Mouse (Mus musculus): Measurements from ENCODE around the gene Lgi4. TPM values are rescaled to one million over a fixed set of nuclear protein-coding genes. Genes with fewer than 3 reads are reported as not detected.

Lgi4 gene
- polyA plus RNA-seq, 1 experiment from 2014 or later, result 0.70 TPM

- no peak for TF ChIP-seq CTCF (IDR thresholded peaks at IDR 0.05; ENCODE audit: low read depth)
- ATAC-seq, result no peak
- H3K4me3 ChIP-seq (ENCODE audit: low read depth, low read length), result no peak overlapping the region
- peaks cover 13% of the 10 kb centered on the region for H3K27me3 ChIP-seq (replicated peaks; ENCODE audit: control insufficient read depth, insufficient read depth, low read length)
- no peak overlapping the region for H3K9ac ChIP-seq (ENCODE audit: low read depth, low read length)
- H3K9me3 ChIP-seq (ENCODE audit: control insufficient read depth), result no peaks in the 10 kb centered on the region
- 76% methylated on average over 12 of the region's 12 CpGs for WGBS
- no peaks in the 10 kb centered on the region for H3K36me3 ChIP-seq (ENCODE audit: control insufficient read depth, insufficient read depth)
- H3K27ac ChIP-seq (ENCODE audit: low read depth, low read length), result no peak overlapping the region
- H3K4me2 ChIP-seq (replicated peaks; ENCODE audit: low read depth), result no peak overlapping the region
- no peaks in the 10 kb centered on the region for H3K4me1 ChIP-seq (replicated peaks; ENCODE audit: control insufficient read depth, insufficient read depth, low read length)
Measured at GRCm38 (mm10) chr7:31040281-31041022, 18.7 kb upstream of the Lgi4 start.

DNA sequence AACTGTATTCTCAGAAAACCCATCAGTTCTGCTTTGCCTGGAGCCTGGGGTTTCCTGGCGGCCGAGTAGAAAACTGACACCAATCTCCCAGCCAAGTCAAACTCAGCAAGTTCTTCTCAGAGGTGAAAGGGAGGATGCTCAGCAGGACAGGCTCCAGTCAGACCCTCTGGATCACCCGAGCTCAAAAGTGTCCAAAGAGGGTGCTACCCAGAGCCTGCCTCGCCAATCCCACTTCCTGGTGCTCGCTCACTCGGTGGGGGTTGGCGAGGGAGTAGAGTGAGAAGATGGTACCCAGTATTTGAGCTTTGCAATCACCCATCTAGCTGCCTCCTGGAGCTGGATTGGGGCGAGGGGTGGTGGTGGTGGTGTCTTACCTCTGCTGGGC is 18.1 kb upstream of the Lgi4 start:
- no peak for ATAC-seq

DNA sequence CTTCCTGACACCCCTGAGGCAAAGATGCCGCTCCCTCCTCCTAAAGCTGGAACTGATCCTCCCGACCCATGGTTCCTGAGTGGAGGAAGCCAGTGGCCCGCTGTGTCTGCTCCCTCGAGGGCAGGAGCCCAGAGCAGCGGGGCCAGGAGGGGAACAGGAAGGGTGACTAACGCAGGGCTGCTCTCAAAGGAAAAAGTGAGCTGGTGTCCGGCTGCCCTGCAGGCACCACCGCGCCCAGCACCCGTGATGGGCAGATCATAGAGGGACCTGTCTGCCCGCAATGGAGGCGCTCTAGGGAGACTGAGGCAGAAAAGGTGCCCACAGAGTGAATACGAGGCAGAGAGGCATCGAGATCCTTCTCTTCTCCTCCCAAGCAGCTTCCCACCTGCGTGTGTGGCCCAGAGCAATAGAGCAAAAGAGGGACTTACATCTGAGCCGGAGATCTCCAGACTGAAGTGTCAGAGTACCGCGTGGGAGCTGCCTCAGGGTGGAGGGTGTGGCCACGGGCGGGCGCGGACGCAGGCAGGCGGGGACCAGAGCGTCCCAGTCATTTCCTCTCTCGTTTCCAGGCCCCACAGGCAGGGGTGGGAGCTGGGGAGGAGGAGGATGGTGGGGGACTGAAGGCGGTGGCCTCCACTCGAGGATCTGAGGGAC is 17.4 kb upstream of the Lgi4 start:
- no peaks in the 10 kb centered on the region for H3K4me1 ChIP-seq (replicated peaks; ENCODE audit: control insufficient read depth, insufficient read depth, low read length)
- H3K9ac ChIP-seq (ENCODE audit: low read depth, low read length), result no peak overlapping the region
- peak overlapping the region; percentile 50 for H3K27ac ChIP-seq (ENCODE audit: low read depth, low read length)
- peak; percentile 32; the same call in 1 of the 2 replicates for ATAC-seq
- peak overlapping the region; percentile 57 for H3K4me2 ChIP-seq (replicated peaks; ENCODE audit: low read depth)
- no peaks in the 10 kb centered on the region for H3K9me3 ChIP-seq (ENCODE audit: control insufficient read depth)
- 2% methylated on average over 28 of the region's 28 CpGs for WGBS
- H3K36me3 ChIP-seq (ENCODE audit: control insufficient read depth, insufficient read depth), result no peaks in the 10 kb centered on the region
- H3K4me3 ChIP-seq (ENCODE audit: low read depth, low read length), result peak overlapping the region; percentile 21
- TF ChIP-seq CTCF (IDR thresholded peaks at IDR 0.05; ENCODE audit: low read depth), result no peak
- H3K27me3 ChIP-seq (replicated peaks; ENCODE audit: control insufficient read depth, insufficient read depth, low read length), result peaks cover 13% of the 10 kb centered on the region

More for the DNA sequence above, 18.1 kb upstream of the Lgi4 start:
- H3K9ac ChIP-seq (ENCODE audit: low read depth, low read length), result no peak overlapping the region
- TF ChIP-seq CTCF (IDR thresholded peaks at IDR 0.05; ENCODE audit: low read depth), result no peak
- no peak overlapping the region for H3K27ac ChIP-seq (ENCODE audit: low read depth, low read length)
- H3K27me3 ChIP-seq (replicated peaks; ENCODE audit: control insufficient read depth, insufficient read depth, low read length), result peaks cover 13% of the 10 kb centered on the region
- no peaks in the 10 kb centered on the region for H3K9me3 ChIP-seq (ENCODE audit: control insufficient read depth)
- peak overlapping the region; percentile 57 for H3K4me2 ChIP-seq (replicated peaks; ENCODE audit: low read depth)
- 0 out of 2 replicates have a peak overlapping the region, but pooled peaks have one; percentile 5 for H3K4me3 ChIP-seq (ENCODE audit: low read depth, low read length)
- no peaks in the 10 kb centered on the region for H3K4me1 ChIP-seq (replicated peaks; ENCODE audit: control insufficient read depth, insufficient read depth, low read length)
- WGBS, result 46% methylated on average over 8 of the region's 8 CpGs
- no peaks in the 10 kb centered on the region for H3K36me3 ChIP-seq (ENCODE audit: control insufficient read depth, insufficient read depth)

GRCm38 (mm10) chr7:31042431-31042910 is 16.7 kb upstream of the Lgi4 start, which contains the start of gene Fxyd5:
TSS of gene Fxyd5 (minus strand) at chr7:31042481.
- Histone ChIP-seq H3K27me3 (replicated peaks; ENCODE audit: control insufficient read depth, insufficient read depth, low read length) (peaks cover 13% of the 10 kb centered on the region), H3K4me2 (replicated peaks; ENCODE audit: low read depth) (peak within 1 kb of the TSS; percentile 57), H3K9ac (ENCODE audit: low read depth, low read length) (no peak within 1 kb of the TSS), H3K4me3 (ENCODE audit: low read depth, low read length) (peak within 1 kb of the TSS; percentile 21), H3K9me3 (ENCODE audit: control insufficient read depth) (no peaks in the 10 kb centered on the region), H3K4me1 (replicated peaks; ENCODE audit: control insufficient read depth, insufficient read depth, low read length) (no peaks in the 10 kb centered on the region), H3K36me3 (ENCODE audit: control insufficient read depth, insufficient read depth) (no peaks in the 10 kb centered on the region), H3K27ac (ENCODE audit: low read depth, low read length) (peak within 1 kb of the TSS; percentile 50)
- 53% methylated on average over 10 of the region's 10 CpGs for WGBS
- no peak for ATAC-seq
- no peak for TF ChIP-seq CTCF (IDR thresholded peaks at IDR 0.05; ENCODE audit: low read depth)

GRCm38 (mm10) chr7:31049135-31049845 is 9.9 kb upstream of the Lgi4 start:
- Histone ChIP-seq H3K27me3 (replicated peaks; ENCODE audit: control insufficient read depth, insufficient read depth, low read length) (peaks cover 47% of the 10 kb centered on the region), H3K4me2 (replicated peaks; ENCODE audit: low read depth) (no peak overlapping the region), H3K4me1 (replicated peaks; ENCODE audit: control insufficient read depth, insufficient read depth, low read length) (no peaks in the 10 kb centered on the region), H3K9ac (ENCODE audit: low read depth, low read length) (no peak overlapping the region), H3K27ac (ENCODE audit: low read depth, low read length) (no peak overlapping the region), H3K36me3 (ENCODE audit: control insufficient read depth, insufficient read depth) (no peaks in the 10 kb centered on the region), H3K9me3 (ENCODE audit: control insufficient read depth) (no peaks in the 10 kb centered on the region), H3K4me3 (ENCODE audit: low read depth, low read length) (peak overlapping the region; percentile 3; the same call in 1 of the 2 replicates)
- ATAC-seq, result no peak
- 19% methylated on average over 5 of the region's 5 CpGs for WGBS
- TF ChIP-seq CTCF (IDR thresholded peaks at IDR 0.05; ENCODE audit: low read depth), result no peak

DNA sequence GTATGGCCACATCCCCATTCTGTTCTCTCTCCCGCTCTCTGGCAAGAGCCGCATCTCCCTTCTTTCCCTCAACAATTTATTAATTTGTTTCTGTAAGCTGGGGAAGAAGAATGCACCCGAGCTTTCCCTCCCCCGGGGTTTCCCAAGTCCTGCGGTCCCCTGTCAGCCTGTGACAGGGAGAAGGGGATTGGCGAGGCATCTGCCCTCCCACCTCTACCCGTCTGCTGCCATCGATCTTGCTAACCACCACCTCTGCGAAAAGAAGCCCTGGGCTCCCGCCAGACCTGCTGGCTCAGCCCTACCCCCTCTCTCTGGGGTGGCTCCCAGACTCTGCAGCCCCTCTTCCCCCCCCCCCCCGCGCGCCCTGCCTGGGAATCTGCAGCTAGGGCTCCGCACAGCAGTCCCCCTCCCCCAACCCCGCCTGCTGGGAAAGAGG is 9.3 kb upstream of the Lgi4 start:
- Histone ChIP-seq H3K4me1 (replicated peaks; ENCODE audit: control insufficient read depth, insufficient read depth, low read length) (no peaks in the 10 kb centered on the region), H3K4me2 (replicated peaks; ENCODE audit: low read depth) (peak overlapping the region; percentile 30; the same call in 1 of the 2 replicates), H3K27me3 (replicated peaks; ENCODE audit: control insufficient read depth, insufficient read depth, low read length) (peaks cover 47% of the 10 kb centered on the region), H3K4me3 (ENCODE audit: low read depth, low read length) (peak overlapping the region; percentile 3; the same call in 1 of the 2 replicates), H3K36me3 (ENCODE audit: control insufficient read depth, insufficient read depth) (no peaks in the 10 kb centered on the region), H3K9ac (ENCODE audit: low read depth, low read length) (no peak overlapping the region), H3K27ac (ENCODE audit: low read depth, low read length) (no peak overlapping the region), H3K9me3 (ENCODE audit: control insufficient read depth) (no peaks in the 10 kb centered on the region)
- no peak for TF ChIP-seq CTCF (IDR thresholded peaks at IDR 0.05; ENCODE audit: low read depth)
- 4% methylated on average over 12 of the region's 15 CpGs for WGBS
- no peak for ATAC-seq

All from intestine, postnatal 0 days (tissue).